Mouse (Mus musculus) CH12F3 (cell line): ENCODE data around the gene Grin3a.

Experiments
- in situ Hi-C: fragments of 300-500 bp; cut with MboI; formaldehyde crosslinking; loops from 2 replicates; pipeline ENCODE4 v1.14.3; 2020; ENCODE audit warnings: low sequenced_read_pairs

Gene Grin3a

GRCm38 (mm10) chr4:49845612-49845985, at the start of gene Grin3a:
Grin3a (minus strand) TSS chr4:49845744.
- in situ Hi-C loops = no loop called here

- in situ Hi-C loops = no loop called here
These were observed 46.3 kb upstream of the Grin3a start for GRCm38 (mm10) chr4:49891835-49892301.

- in situ Hi-C loops = no loop called here
These were observed 31.5 kb upstream of the Grin3a start for GRCm38 (mm10) chr4:49877084-49877483.

- in situ Hi-C loops = no loop called here
These were observed 15.1 kb upstream of the Grin3a start for GRCm38 (mm10) chr4:49860611-49861010.

GRCm38 (mm10) chr4:49844828-49845611, 524 bp downstream of the Grin3a start:
- in situ Hi-C loops = no loop called here

GRCm38 (mm10) chr4:49844274-49844827, 1.2 kb downstream of the Grin3a start:
- in situ Hi-C loops = no loop called here

GRCm38 (mm10) chr4:49843787-49844186, 1.8 kb downstream of the Grin3a start:
- in situ Hi-C loops = no loop called here

GRCm38 (mm10) chr4:49832035-49832434, 13.5 kb downstream of the Grin3a start:
- in situ Hi-C loops = no loop called here

GRCm38 (mm10) chr4:49813852-49814251, 31.7 kb downstream of the Grin3a start:
- in situ Hi-C loops = no loop called here

- in situ Hi-C loops = no loop called here
These were observed 38.8 kb downstream of the Grin3a start for GRCm38 (mm10) chr4:49806791-49807190.

- in situ Hi-C loops = no loop called here
These were observed 46.2 kb downstream of the Grin3a start for GRCm38 (mm10) chr4:49799338-49799737.

- in situ Hi-C loops = no loop called here
These were observed 56.6 kb downstream of the Grin3a start for GRCm38 (mm10) chr4:49788971-49789370.

- in situ Hi-C loops = no loop called here
These were observed 102.7 kb downstream of the Grin3a start for GRCm38 (mm10) chr4:49742847-49743246.

GRCm38 (mm10) chr4:49741942-49742341, 103.6 kb downstream of the Grin3a start:
- in situ Hi-C loops = no loop called here

GRCm38 (mm10) chr4:49740796-49741766, 104.5 kb downstream of the Grin3a start:
- in situ Hi-C loops = no loop called here

- in situ Hi-C loops = no loop called here
These were observed 106.0 kb downstream of the Grin3a start for GRCm38 (mm10) chr4:49739561-49739960.

GRCm38 (mm10) chr4:49729326-49729725, 116.2 kb downstream of the Grin3a start:
- in situ Hi-C loops = no loop called here

GRCm38 (mm10) chr4:49723908-49724307, 121.6 kb downstream of the Grin3a start:
- in situ Hi-C loops = no loop called here

GRCm38 (mm10) chr4:49691405-49692194, 153.9 kb downstream of the Grin3a start:
- in situ Hi-C loops = no loop called here

GRCm38 (mm10) chr4:49688594-49689288, 156.8 kb downstream of the Grin3a start:
- in situ Hi-C loops = no loop called here
